Mouse (Mus musculus): ENCODE results near the gene Gnb1. TPM values are rescaled to one million over a fixed set of nuclear protein-coding genes. Genes with fewer than 3 reads are reported as not detected.

The Gnb1 gene
- polyA plus RNA-seq, 1 experiment from 2014 or later, result 85.9 TPM

DNA sequence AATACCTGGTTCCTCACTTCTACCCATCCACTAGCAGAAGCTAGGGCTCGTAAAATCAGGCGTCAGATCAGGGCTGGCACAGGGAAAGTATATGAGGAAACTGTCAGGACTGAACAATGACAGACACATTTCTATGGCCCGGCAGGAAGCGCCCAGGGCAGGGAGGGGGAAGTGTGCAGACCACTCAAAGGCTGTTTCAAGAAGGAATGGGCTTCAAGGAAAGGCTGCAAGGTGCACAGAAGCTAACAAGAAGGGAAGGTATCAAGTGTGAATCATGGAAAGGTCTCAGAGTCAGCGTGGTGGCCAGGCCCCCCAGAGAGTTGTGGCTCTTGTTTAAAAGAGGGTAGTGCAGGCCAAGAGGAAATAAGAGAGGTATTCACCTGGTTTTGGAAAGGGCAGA lies 705 bp upstream of the Gnb1 start:
- peak overlapping the region; percentile 95 for H3K4me3 ChIP-seq (ENCODE audit: low read depth, low read length)
- no peaks in the 10 kb centered on the region for H3K27me3 ChIP-seq (ENCODE audit: control insufficient read depth, insufficient read depth, low read depth, low read length)
- H3K4me1 ChIP-seq (ENCODE audit: control insufficient read depth, low read depth, low read length), result peaks cover 65% of the 10 kb centered on the region
- peak overlapping the region; percentile 100 for H3K4me2 ChIP-seq (ENCODE audit: low read depth, low read length)
- H3K9me3 ChIP-seq (replicated peaks; ENCODE audit: control insufficient read depth, low read length), result no peaks in the 10 kb centered on the region
- WGBS (ENCODE audit: insufficient replicate concordance), result 20% methylated on average over 5 of the region's 5 CpGs
- H3K27ac ChIP-seq (ENCODE audit: low read length), result peak overlapping the region; percentile 63
- no peak for ATAC-seq (ENCODE audit: low read depth)
- peak overlapping the region; percentile 94 for H3K9ac ChIP-seq (ENCODE audit: low read depth, low read length)
- no peaks in the 10 kb centered on the region for H3K36me3 ChIP-seq (ENCODE audit: control insufficient read depth, insufficient read depth)

DNA sequence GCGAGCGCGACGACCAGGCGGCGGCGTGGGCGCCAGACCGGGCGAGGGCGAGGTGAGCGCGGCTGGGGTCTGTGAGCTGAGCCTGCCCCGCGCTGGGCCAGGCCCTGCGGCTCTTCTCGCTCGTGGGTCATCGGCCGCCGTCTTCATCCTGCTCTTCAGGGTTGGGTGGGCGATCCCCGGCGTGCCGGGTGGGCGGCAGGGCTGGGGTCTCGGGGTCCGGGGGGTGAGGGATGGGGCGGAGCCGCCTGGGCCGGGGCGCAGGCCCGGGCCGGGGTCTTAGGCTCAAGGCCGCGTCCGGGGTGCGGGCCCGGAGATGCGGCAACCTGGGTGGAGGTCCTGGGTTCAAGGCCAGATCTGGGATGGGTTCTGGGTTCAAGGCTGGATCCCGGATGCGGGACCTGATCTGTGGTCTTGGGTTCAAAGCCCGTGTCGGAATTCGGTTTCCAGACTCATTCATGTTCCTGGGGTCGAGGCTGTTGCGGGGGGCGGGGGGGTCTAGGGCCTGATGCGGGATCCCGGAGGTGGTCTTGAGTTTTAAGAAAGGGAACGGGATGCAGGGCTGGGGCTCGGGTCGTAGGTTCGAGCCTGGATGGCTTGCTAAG lies 469 bp downstream of the Gnb1 start:
- no peaks in the 10 kb centered on the region for H3K27me3 ChIP-seq (ENCODE audit: control insufficient read depth, insufficient read depth, low read depth, low read length)
- under 1% methylated on average over 48 of the region's 54 CpGs for WGBS (ENCODE audit: insufficient replicate concordance)
- peak overlapping the region; percentile 95 for H3K4me3 ChIP-seq (ENCODE audit: low read depth, low read length)
- H3K9me3 ChIP-seq (replicated peaks; ENCODE audit: control insufficient read depth, low read length), result no peaks in the 10 kb centered on the region
- H3K27ac ChIP-seq (ENCODE audit: low read length), result peak overlapping the region; percentile 82
- H3K36me3 ChIP-seq (ENCODE audit: control insufficient read depth, insufficient read depth), result no peaks in the 10 kb centered on the region
- peaks cover 63% of the 10 kb centered on the region for H3K4me1 ChIP-seq (ENCODE audit: control insufficient read depth, low read depth, low read length)
- peak; percentile 25 for ATAC-seq (ENCODE audit: low read depth)
- H3K4me2 ChIP-seq (ENCODE audit: low read depth, low read length), result peak overlapping the region; percentile 100
- H3K9ac ChIP-seq (ENCODE audit: low read depth, low read length), result peak overlapping the region; percentile 94

DNA sequence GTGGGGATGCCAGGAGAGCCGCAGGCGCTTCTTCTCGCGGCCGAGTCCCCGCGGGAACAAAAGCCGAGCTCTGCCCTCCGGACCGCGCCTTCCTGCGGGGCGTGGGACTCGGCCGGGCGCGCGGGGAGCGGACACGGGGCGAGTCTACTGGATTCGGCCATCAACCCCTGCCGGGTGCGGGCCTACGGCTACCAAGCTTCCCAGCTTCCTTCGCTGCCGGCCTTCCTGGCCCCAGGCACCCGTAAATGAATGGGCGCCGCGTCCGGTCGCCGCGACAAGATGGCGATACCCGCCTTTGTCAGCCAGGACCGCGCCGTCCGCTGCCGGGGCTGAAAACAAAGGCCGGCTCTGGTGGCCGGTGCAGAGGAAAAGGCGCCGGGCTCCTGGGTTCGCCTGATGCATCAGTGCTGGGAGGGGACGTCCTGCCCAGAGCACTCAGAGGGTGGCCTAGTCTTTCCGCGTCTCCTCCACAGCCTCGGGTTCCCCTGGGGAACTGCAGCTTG lies 1.0 kb downstream of the Gnb1 start:
- ATAC-seq (ENCODE audit: low read depth), result peak; percentile 27
- Histone ChIP-seq H3K36me3 (ENCODE audit: control insufficient read depth, insufficient read depth) (no peaks in the 10 kb centered on the region), H3K9me3 (replicated peaks; ENCODE audit: control insufficient read depth, low read length) (no peaks in the 10 kb centered on the region), H3K27me3 (ENCODE audit: control insufficient read depth, insufficient read depth, low read depth, low read length) (no peaks in the 10 kb centered on the region), H3K4me1 (ENCODE audit: control insufficient read depth, low read depth, low read length) (peaks cover 60% of the 10 kb centered on the region), H3K27ac (ENCODE audit: low read length) (peak overlapping the region; percentile 82), H3K9ac (ENCODE audit: low read depth, low read length) (peak overlapping the region; percentile 94), H3K4me3 (ENCODE audit: low read depth, low read length) (peak overlapping the region; percentile 95), H3K4me2 (ENCODE audit: low read depth, low read length) (peak overlapping the region; percentile 100)
- under 1% methylated on average over 51 of the region's 51 CpGs for WGBS (ENCODE audit: insufficient replicate concordance)

DNA sequence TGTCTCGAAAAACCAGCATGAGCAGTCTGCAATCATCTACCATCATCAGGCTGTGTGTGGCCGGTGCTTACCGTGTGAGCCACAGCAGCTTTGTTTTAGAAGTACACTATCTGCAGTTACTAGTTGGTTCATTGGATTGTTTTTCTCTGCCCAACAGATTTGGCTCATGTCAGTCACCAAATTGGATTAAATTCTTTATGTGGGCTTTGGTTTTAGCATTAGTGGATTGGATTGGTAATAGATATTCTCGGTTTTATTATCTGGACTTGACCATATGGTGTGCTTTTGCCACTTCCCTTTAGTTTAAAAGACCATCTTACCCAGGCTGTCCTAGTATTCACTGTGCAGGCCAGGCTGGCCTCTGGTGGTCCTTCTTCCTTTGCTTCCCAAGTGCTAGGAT lies 3.7 kb downstream of the Gnb1 start:
- WGBS (ENCODE audit: insufficient replicate concordance), result 39% methylated on average over 4 of the region's 4 CpGs
- H3K9ac ChIP-seq (ENCODE audit: low read depth, low read length), result no peak overlapping the region
- no peak overlapping the region for H3K4me2 ChIP-seq (ENCODE audit: low read depth, low read length)
- no peaks in the 10 kb centered on the region for H3K9me3 ChIP-seq (replicated peaks; ENCODE audit: control insufficient read depth, low read length)
- no peak overlapping the region for H3K4me3 ChIP-seq (ENCODE audit: low read depth, low read length)
- H3K36me3 ChIP-seq (ENCODE audit: control insufficient read depth, insufficient read depth), result no peaks in the 10 kb centered on the region
- peaks cover 36% of the 10 kb centered on the region for H3K4me1 ChIP-seq (ENCODE audit: control insufficient read depth, low read depth, low read length)
- no peaks in the 10 kb centered on the region for H3K27me3 ChIP-seq (ENCODE audit: control insufficient read depth, insufficient read depth, low read depth, low read length)
- ATAC-seq (ENCODE audit: low read depth), result no peak
- no peak overlapping the region for H3K27ac ChIP-seq (ENCODE audit: low read length)

DNA sequence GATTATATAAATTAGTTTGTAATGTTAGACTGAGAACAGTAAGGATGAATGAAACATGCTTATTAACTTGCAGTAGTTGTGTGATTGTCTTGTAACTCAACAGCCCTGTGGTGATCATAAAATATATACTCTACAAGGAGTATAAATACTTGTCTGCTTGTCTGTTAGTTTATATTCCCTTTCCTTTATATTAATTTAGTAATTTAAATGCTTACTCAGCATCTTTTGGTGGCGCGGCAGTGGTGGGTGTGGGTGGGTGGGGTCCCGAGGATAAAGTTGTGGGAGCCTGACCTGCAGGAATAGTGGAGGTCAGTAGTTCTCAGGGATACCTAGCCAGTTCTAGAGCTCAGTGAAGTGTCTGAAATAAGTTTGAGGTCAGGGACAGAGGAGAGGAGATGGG lies 6.8 kb downstream of the Gnb1 start:
- no peak overlapping the region for H3K4me3 ChIP-seq (ENCODE audit: low read depth, low read length)
- 42% methylated on average over 3 of the region's 3 CpGs for WGBS (ENCODE audit: insufficient replicate concordance)
- peaks cover 19% of the 10 kb centered on the region for H3K4me1 ChIP-seq (ENCODE audit: control insufficient read depth, low read depth, low read length)
- no peaks in the 10 kb centered on the region for H3K36me3 ChIP-seq (ENCODE audit: control insufficient read depth, insufficient read depth)
- no peak overlapping the region for H3K27ac ChIP-seq (ENCODE audit: low read length)
- ATAC-seq (ENCODE audit: low read depth), result no peak
- H3K9ac ChIP-seq (ENCODE audit: low read depth, low read length), result no peak overlapping the region
- H3K9me3 ChIP-seq (replicated peaks; ENCODE audit: control insufficient read depth, low read length), result no peaks in the 10 kb centered on the region
- H3K27me3 ChIP-seq (ENCODE audit: control insufficient read depth, insufficient read depth, low read depth, low read length), result no peaks in the 10 kb centered on the region
- H3K4me2 ChIP-seq (ENCODE audit: low read depth, low read length), result no peak overlapping the region

DNA sequence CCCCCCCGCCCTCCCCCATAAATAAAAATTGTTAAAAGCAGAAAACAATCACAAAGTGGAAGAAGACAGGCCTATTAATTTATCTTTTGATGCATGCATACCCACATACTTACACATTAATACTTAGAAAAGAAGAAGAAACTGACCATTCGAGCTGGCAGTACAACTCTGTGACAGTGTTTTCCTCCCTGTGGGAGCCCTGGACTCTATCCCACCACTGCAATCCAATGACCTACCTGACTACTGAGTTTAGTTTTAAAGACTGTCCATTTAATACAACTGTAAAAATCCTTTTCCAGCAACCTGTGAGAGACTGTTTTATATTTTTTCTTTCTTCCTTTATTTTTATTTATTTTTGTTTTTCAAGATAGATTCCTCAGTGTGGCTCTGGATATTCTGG lies 10.0 kb downstream of the Gnb1 start:
- Histone ChIP-seq H3K4me2 (ENCODE audit: low read depth, low read length) (no peak overlapping the region), H3K27ac (ENCODE audit: low read length) (no peak overlapping the region), H3K4me1 (ENCODE audit: control insufficient read depth, low read depth, low read length) (peaks cover 22% of the 10 kb centered on the region), H3K9me3 (replicated peaks; ENCODE audit: control insufficient read depth, low read length) (no peaks in the 10 kb centered on the region), H3K9ac (ENCODE audit: low read depth, low read length) (no peak overlapping the region), H3K27me3 (ENCODE audit: control insufficient read depth, insufficient read depth, low read depth, low read length) (no peaks in the 10 kb centered on the region), H3K36me3 (ENCODE audit: control insufficient read depth, insufficient read depth) (no peaks in the 10 kb centered on the region), H3K4me3 (ENCODE audit: low read depth, low read length) (no peak overlapping the region)
- ATAC-seq (ENCODE audit: low read depth), result no peak
- 57% methylated on average over 2 of the region's 2 CpGs for WGBS (ENCODE audit: insufficient replicate concordance)

DNA sequence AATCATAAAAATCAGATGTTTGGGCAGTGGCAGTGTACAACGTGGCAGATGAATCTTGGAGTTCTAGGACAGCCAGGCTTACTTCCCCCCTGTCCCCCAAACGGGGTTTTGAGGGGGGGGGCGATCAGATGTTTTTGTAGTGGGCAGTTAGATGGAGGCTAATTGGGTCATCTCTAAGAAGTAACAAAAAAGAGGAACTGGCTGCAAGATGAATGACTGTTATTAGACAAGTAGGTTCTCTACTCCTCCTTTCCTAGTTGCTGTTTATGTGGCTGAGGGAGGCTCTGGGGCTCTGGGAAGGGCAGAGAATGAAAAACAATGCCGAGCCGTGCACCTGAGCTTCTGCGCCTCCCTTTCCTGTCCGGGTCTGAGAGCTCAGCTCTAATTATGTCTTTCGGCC lies 13.9 kb downstream of the Gnb1 start:
- 20% methylated on average over 8 of the region's 8 CpGs for WGBS (ENCODE audit: insufficient replicate concordance)
- ATAC-seq (ENCODE audit: low read depth), result no peak
- no peak overlapping the region for H3K4me2 ChIP-seq (ENCODE audit: low read depth, low read length)

DNA sequence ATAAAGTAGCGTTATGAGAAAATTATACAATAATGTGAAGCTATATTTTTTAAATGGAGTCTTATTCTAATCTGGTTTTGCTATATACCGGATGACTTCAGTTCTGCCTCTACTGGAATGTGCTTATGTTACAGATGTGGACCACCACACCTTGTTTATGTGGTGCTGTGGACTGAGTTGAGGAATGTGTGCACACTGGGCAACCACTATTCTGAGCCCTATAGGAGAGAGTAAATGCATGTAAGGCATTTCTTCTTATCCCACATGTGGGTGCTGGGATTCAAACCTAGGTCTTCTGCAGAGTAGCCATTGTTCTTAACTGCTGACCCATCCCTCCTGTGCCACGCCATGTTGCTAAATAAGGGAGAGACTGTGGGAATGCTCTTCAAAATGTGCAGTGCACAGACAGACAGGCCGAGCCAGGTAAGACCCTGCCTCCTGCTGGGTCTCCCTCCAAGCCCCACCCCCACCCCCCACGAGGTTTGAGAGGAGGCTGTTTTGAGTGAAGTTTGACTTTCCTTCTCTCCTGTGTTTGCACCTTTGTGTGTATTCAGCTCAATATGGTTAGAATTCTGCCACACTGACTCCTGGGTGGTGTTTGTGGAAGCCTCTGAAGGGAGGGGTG lies 14.6 kb downstream of the Gnb1 start:
- Histone ChIP-seq H3K27me3 (ENCODE audit: control insufficient read depth, insufficient read depth, low read depth, low read length) (no peaks in the 10 kb centered on the region), H3K4me3 (ENCODE audit: low read depth, low read length) (no peak overlapping the region), H3K9me3 (replicated peaks; ENCODE audit: control insufficient read depth, low read length) (no peaks in the 10 kb centered on the region), H3K4me2 (ENCODE audit: low read depth, low read length) (no peak overlapping the region), H3K9ac (ENCODE audit: low read depth, low read length) (no peak overlapping the region), H3K27ac (ENCODE audit: low read length) (no peak overlapping the region), H3K4me1 (ENCODE audit: control insufficient read depth, low read depth, low read length) (peaks cover 19% of the 10 kb centered on the region), H3K36me3 (ENCODE audit: control insufficient read depth, insufficient read depth) (no peaks in the 10 kb centered on the region)
- ATAC-seq (ENCODE audit: low read depth), result no peak
- 66% methylated on average over 5 of the region's 5 CpGs for WGBS (ENCODE audit: insufficient replicate concordance)

More for the DNA sequence above, 13.9 kb downstream of the Gnb1 start:
- Histone ChIP-seq H3K9me3 (replicated peaks; ENCODE audit: control insufficient read depth, low read length) (no peaks in the 10 kb centered on the region), H3K27ac (ENCODE audit: low read length) (no peak overlapping the region), H3K4me3 (ENCODE audit: low read depth, low read length) (no peak overlapping the region), H3K27me3 (ENCODE audit: control insufficient read depth, insufficient read depth, low read depth, low read length) (no peaks in the 10 kb centered on the region), H3K9ac (ENCODE audit: low read depth, low read length) (no peak overlapping the region), H3K4me1 (ENCODE audit: control insufficient read depth, low read depth, low read length) (peaks cover 19% of the 10 kb centered on the region), H3K36me3 (ENCODE audit: control insufficient read depth, insufficient read depth) (no peaks in the 10 kb centered on the region)

DNA sequence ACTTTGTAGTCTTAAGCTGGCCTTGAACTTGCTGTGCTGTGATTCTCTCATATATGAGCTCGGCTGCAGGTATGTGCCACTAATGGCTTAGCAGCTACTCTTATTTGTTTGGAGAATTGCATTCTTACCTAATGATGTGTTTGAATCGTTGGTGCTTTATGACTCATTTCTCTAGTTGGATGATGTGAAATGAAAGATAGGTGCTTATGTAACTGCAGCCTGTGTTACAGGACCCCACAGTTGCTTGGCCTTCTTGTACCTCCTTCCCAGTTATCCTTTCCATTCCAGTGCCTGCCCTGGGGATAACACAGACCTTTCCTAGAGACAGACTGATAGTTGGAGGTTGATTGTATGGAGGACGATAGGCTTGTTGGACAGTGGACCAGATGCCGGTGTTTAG lies 17.5 kb downstream of the Gnb1 start:
- Histone ChIP-seq H3K4me2 (ENCODE audit: low read depth, low read length) (no peak overlapping the region), H3K4me1 (ENCODE audit: control insufficient read depth, low read depth, low read length) (peaks cover 19% of the 10 kb centered on the region), H3K9me3 (replicated peaks; ENCODE audit: control insufficient read depth, low read length) (no peaks in the 10 kb centered on the region), H3K27ac (ENCODE audit: low read length) (no peak overlapping the region), H3K36me3 (ENCODE audit: control insufficient read depth, insufficient read depth) (no peaks in the 10 kb centered on the region), H3K9ac (ENCODE audit: low read depth, low read length) (no peak overlapping the region), H3K4me3 (ENCODE audit: low read depth, low read length) (no peak overlapping the region), H3K27me3 (ENCODE audit: control insufficient read depth, insufficient read depth, low read depth, low read length) (no peaks in the 10 kb centered on the region)
- 79% methylated on average over 4 of the region's 4 CpGs for WGBS (ENCODE audit: insufficient replicate concordance)
- no peak for ATAC-seq (ENCODE audit: low read depth)

Data from liver, embryonic 16.5 days (tissue).